Mouse (Mus musculus) kidney, adult 2 months (tissue): ENCODE data around the gene Prkaa1.

Source experiments
- CTCF ChIP-seq: fragments of 200-500 bp; conservative IDR thresholded peaks from 2 replicates; pipeline ENCODE4 v1.5.1; 2011; ENCODE audit warnings: low read depth, mild to moderate bottlenecking, control low read depth, low read length, moderate library complexity, mixed read lengths; ENCODE audit not compliant: insufficient read depth, insufficient read length
- POLR2A ChIP-seq: fragments of 200-500 bp; IDR thresholded peaks from one replicate; pipeline ENCODE4 v1.6.1; 2011; ENCODE audit warnings: low read depth, low read length, control low read depth

DNA sequence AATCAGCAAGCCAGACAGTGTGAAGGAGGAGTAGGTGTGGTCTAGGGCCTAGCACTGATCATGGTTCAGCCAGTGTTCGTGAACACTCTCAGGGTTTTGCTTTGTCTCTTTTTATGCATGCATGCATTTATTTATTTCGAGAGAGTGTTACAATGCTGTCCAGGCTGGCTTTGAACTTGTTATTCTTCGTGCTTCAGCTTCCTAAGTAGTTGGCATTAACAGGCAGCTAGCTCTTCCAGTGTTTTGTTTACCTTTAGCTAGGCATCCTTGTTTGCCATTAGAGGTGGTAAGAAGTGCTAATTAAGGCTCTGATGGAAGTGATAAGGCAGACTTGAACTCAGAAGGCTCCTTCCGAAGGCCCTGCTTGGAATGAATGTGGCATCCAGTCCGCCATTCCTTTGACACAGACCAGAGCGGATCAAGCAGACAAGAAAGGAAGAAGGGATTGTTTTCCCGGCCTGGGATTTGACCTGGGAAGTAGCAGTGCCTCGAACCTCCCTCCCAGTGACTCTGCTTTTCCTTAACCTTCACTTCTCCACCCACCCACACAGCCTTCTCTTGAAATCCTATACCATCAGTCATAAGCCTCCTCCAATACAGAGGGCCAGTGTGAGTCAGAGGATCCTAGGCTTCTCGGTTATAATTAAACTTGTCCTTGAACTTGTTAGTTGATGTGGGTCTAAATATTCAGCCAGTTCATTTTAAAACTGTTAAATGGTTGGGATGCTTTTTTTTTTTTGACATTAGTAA lies 1.7 kb downstream of the Prkaa1 start:
- TF ChIP-seq CTCF (no peak), POLR2A (no peak)
